Mouse (Mus musculus) MEL (cell line): ENCODE measurements around the gene Fam184a. TPM values are rescaled to one million over a fixed set of nuclear protein-coding genes. Genes with fewer than 3 reads are reported as not detected.

ENCODE experiments used
- DNase-seq: peaks from one replicate; pipeline ENCODE4 v3.0.0; 2011; ENCODE audit warnings: low read depth, low spot score
- H3K27ac ChIP-seq: 2 replicates; pipeline ENCODE4 v1.5.1; 2012; ENCODE audit warnings: low read depth, mild to moderate bottlenecking, control low read depth, low read length, moderate library complexity; ENCODE audit not compliant: control insufficient read depth
- H3K27me3 ChIP-seq, 2 experiments: fragments of 150-350 bp in 1 of 2; sonication (generic) in 1 of 2; 2 replicates each; pipeline ENCODE4 v1.6.1; 2012; ENCODE audit warnings: low read length in 2 of 2, mild to moderate bottlenecking in 2 of 2, improper control_type of control experiment in 1 of 2, moderate library complexity in 1 of 2; ENCODE audit not compliant: insufficient read depth in 2 of 2, control insufficient read depth in 1 of 2
- H3K36me3 ChIP-seq, 2 experiments: 2 replicates each; pipeline ENCODE4 v1.6.1; 2012 to 2014; ENCODE audit warnings: low read length in 2 of 2, improper control_type of control experiment in 1 of 2, inconsistent platforms in 1 of 2, mild to moderate bottlenecking in 1 of 2; ENCODE audit not compliant: insufficient read depth in 2 of 2, control insufficient read depth in 1 of 2
- H3K4me1 ChIP-seq, 2 experiments: fragments of 150-350 bp in 1 of 2; sonication (generic) in 1 of 2; 2 replicates each; pipeline ENCODE4 v1.6.1; 2012; ENCODE audit warnings: low read length in 2 of 2, improper control_type of control experiment in 1 of 2, mild to moderate bottlenecking in 1 of 2; ENCODE audit not compliant: insufficient read depth in 2 of 2, control insufficient read depth in 1 of 2
- H3K4me3 ChIP-seq, 2 experiments: fragments of 150-350 bp in 1 of 2; sonication (generic) in 1 of 2; 2 replicates each; pipeline ENCODE4 v1.5.1; 2012; ENCODE audit warnings: low read depth in 2 of 2, low read length in 2 of 2, mild to moderate bottlenecking in 2 of 2, moderate library complexity in 2 of 2, control low read depth in 1 of 2, improper control_type of control experiment in 1 of 2; ENCODE audit not compliant: control insufficient read depth in 1 of 2, insufficient read depth in 1 of 2
- H3K79me2 ChIP-seq: 2 replicates; pipeline ENCODE4 v1.6.1; 2012; ENCODE audit warnings: mild to moderate bottlenecking, low read length, moderate library complexity; ENCODE audit not compliant: control insufficient read depth, poor library complexity, insufficient read depth
- H3K9ac ChIP-seq: 2 replicates; pipeline ENCODE4 v1.6.1; 2012; ENCODE audit warnings: low read depth, mild to moderate bottlenecking, control low read depth, low read length, moderate library complexity; ENCODE audit not compliant: control insufficient read depth, poor library complexity, severe bottlenecking
- H3K9me3 ChIP-seq: fragments of 150-350 bp; sonication (generic); replicated peaks from 2 replicates; pipeline ENCODE4 v1.6.1; 2012; ENCODE audit warnings: mild to moderate bottlenecking, low read length, improper control_type of control experiment, moderate library complexity; ENCODE audit not compliant: insufficient read depth
- BHLHE40 ChIP-seq: IDR thresholded peaks from 2 replicates; pipeline ENCODE4 v1.6.1; 2012; ENCODE audit warnings: low read depth, mild to moderate bottlenecking, inconsistent platforms, low read length, improper control_type of control experiment, borderline replicate concordance
- CHD1 ChIP-seq: IDR thresholded peaks from 2 replicates; pipeline ENCODE4 v1.6.1; 2012; ENCODE audit warnings: low read depth, mild to moderate bottlenecking, inconsistent platforms, low read length, improper control_type of control experiment
- CHD2 ChIP-seq: IDR thresholded peaks from 2 replicates; pipeline ENCODE4 v1.6.1; 2011; ENCODE audit warnings: low read length, improper control_type of control experiment
- CTCF ChIP-seq, 3 experiments: IDR thresholded peaks in 2 of 3; conservative IDR thresholded peaks in 1 of 3; 2 replicates each; pipeline ENCODE4 v1.5.1; 2011 to 2012; ENCODE audit warnings: low read length in 3 of 3, low read depth in 2 of 3, mild to moderate bottlenecking in 2 of 3, improper control_type of control experiment in 1 of 3, inconsistent platforms in 1 of 3, mixed read lengths in 1 of 3, moderate library complexity in 1 of 3; ENCODE audit not compliant: control insufficient read depth in 1 of 3, insufficient read depth in 1 of 3, poor library complexity in 1 of 3, severe bottlenecking in 1 of 3
- EP300 ChIP-seq, 2 experiments: IDR thresholded peaks; 2 replicates each; pipeline ENCODE4 v1.6.1; 2011; ENCODE audit warnings: improper control_type of control experiment in 2 of 2, low read length in 2 of 2, low read depth in 1 of 2, mild to moderate bottlenecking in 1 of 2
- ETS1 ChIP-seq: IDR thresholded peaks from 2 replicates; pipeline ENCODE4 v1.6.1; 2012; ENCODE audit warnings: low read depth, mild to moderate bottlenecking, inconsistent platforms, low read length, improper control_type of control experiment, moderate library complexity
- GABPA ChIP-seq: IDR thresholded peaks from 2 replicates; pipeline ENCODE4 v1.6.1; 2012; ENCODE audit warnings: low read depth, mild to moderate bottlenecking, inconsistent platforms, low read length, improper control_type of control experiment, moderate library complexity
- GATA1 ChIP-seq: IDR thresholded peaks from 2 replicates; pipeline ENCODE4 v1.6.1; 2011; ENCODE audit warnings: low read depth, low read length, improper control_type of control experiment
- HCFC1 ChIP-seq: IDR thresholded peaks from 2 replicates; pipeline ENCODE4 v1.6.1; 2012; ENCODE audit warnings: low read depth, mild to moderate bottlenecking, inconsistent platforms, low read length, improper control_type of control experiment, moderate library complexity
- KAT2A ChIP-seq: conservative IDR thresholded peaks from 2 replicates; pipeline ENCODE4 v1.6.1; 2012; ENCODE audit warnings: low read depth, low read length, improper control_type of control experiment, inconsistent platforms
- MAZ ChIP-seq: IDR thresholded peaks from 2 replicates; pipeline ENCODE4 v1.6.1; 2012; ENCODE audit warnings: low read depth, mild to moderate bottlenecking, inconsistent platforms, low read length, improper control_type of control experiment
- MYB ChIP-seq: IDR thresholded peaks from 2 replicates; pipeline ENCODE4 v1.6.1; 2011; ENCODE audit warnings: mild to moderate bottlenecking, low read depth, low read length, improper control_type of control experiment
- MYC ChIP-seq: IDR thresholded peaks from 2 replicates; pipeline ENCODE4 v1.6.1; 2011; ENCODE audit warnings: low read depth, mild to moderate bottlenecking, low read length, improper control_type of control experiment, moderate library complexity
- POLR2AphosphoS2 ChIP-seq: IDR thresholded peaks from 2 replicates; pipeline ENCODE4 v1.6.1; 2011; ENCODE audit warnings: low read length, improper control_type of control experiment
- RAD21 ChIP-seq: IDR thresholded peaks from 2 replicates; pipeline ENCODE4 v1.6.1; 2011; ENCODE audit warnings: mild to moderate bottlenecking, low read depth, low read length, improper control_type of control experiment
- SMC3 ChIP-seq: IDR thresholded peaks from 2 replicates; pipeline ENCODE4 v1.6.1; 2011; ENCODE audit warnings: low read depth, low read length, improper control_type of control experiment
- TBP ChIP-seq: IDR thresholded peaks from 2 replicates; pipeline ENCODE4 v1.8.0; 2011; ENCODE audit warnings: low read depth, low read length, improper control_type of control experiment
- USF2 ChIP-seq, 2 experiments: IDR thresholded peaks; 2 replicates each; pipeline ENCODE4 v1.6.1; 2011 to 2012; ENCODE audit warnings: improper control_type of control experiment in 2 of 2, low read length in 2 of 2, borderline replicate concordance in 1 of 2, inconsistent platforms in 1 of 2, low read depth in 1 of 2, mild to moderate bottlenecking in 1 of 2; ENCODE audit not compliant: insufficient read depth in 1 of 2
- ZC3H11A ChIP-seq: IDR thresholded peaks from 2 replicates; pipeline ENCODE4 v1.6.1; 2012; ENCODE audit warnings: low read depth, mild to moderate bottlenecking, inconsistent platforms, low read length, improper control_type of control experiment
- ZMIZ1 ChIP-seq: IDR thresholded peaks from 2 replicates; pipeline ENCODE4 v1.6.1; 2012; ENCODE audit warnings: low read depth, mild to moderate bottlenecking, inconsistent platforms, low read length, improper control_type of control experiment, moderate library complexity
- polyA plus RNA-seq, 2 experiments: library from polyadenylated mRNA; stranded (reverse) in 1 of 2; unstranded in 1 of 2; fragments of >175 nt in 1 of 2; fragments of >200 nt in 1 of 2; gene quantifications; 2 replicates each; pipeline versions ENCODE4 v1.2.1 to v1.2.4; 2012; ENCODE audit warnings: low replicate concordance in 2 of 2, low read depth in 1 of 2; ENCODE audit not compliant: insufficient read length in 2 of 2, insufficient read depth in 1 of 2, missing spikeins in 1 of 2
- total RNA-seq: library from RNA; depleted of rRNA; stranded (reverse); fragments of 300-350 nt; gene quantifications from 2 replicates; pipeline ENCODE4 v1.2.3, GENCODE M21; 2012

Fam184a gene
- total and polyA plus RNA-seq, 3 experiments, result not detected

GRCm38 (mm10) chr10:53635246-53635971 is 115.5 kb downstream of the Fam184a start:
- Histone ChIP-seq H3K27me3 (peaks cover 14% of the 10 kb centered on the region in 2 experiments), H3K4me3 (no peak overlapping the region), H3K9ac (no peak overlapping the region), H3K4me1 (peaks cover 0 to 6% of the 10 kb centered on the region in 2 experiments; a peak in 2 of 4 replicates), H3K27ac (no peak overlapping the region), H3K9me3 (no peaks in the 10 kb centered on the region), H3K36me3 (peaks cover 0 to 5% of the 10 kb centered on the region in 2 experiments; a peak in 2 of 4 replicates), H3K79me2 (no peaks in the 10 kb centered on the region)
- DNase-seq, result no peak
- no peak for TF ChIP-seq GATA1
- no peak for TF ChIP-seq GABPA
- no peak for TF ChIP-seq ZC3H11A
- TF ChIP-seq TBP, result no peak
- no peak for TF ChIP-seq CHD1
- TF ChIP-seq USF2 (IDR thresholded peaks at IDR 0.05; ENCODE audit: borderline replicate concordance in 1 of 2, insufficient read depth in 1 of 2, low read depth in 1 of 2, low read length in 2 of 2), result no peak
- TF ChIP-seq BHLHE40, result no peak

DNA sequence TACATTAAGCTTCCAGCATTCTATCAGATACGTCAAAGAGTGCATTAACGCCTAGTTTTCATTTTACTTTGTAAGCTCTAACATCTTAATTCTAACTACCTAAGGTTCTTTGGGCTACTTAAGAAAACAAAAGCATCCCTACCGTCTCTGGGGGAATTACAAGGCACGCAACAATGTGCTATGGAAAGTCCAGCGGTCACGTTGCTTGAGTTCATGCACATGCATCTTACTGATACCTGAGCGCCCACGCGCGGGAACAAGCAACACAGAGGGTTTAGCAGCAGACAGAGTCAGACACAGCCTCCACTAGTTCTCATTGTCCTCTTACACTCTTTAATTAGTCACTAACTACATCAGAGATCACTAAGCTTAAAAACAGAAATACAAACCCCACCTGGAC is 116.8 kb downstream of the Fam184a start:
- Histone ChIP-seq H3K9me3 (no peaks in the 10 kb centered on the region), H3K4me3 (no peak overlapping the region), H3K36me3 (peaks cover 0 to 7% of the 10 kb centered on the region in 2 experiments; a peak in 2 of 4 replicates), H3K9ac (no peak overlapping the region), H3K4me1 (peaks cover 0 to 7% of the 10 kb centered on the region in 2 experiments; a peak in 2 of 4 replicates), H3K27me3 (peaks cover 12 to 14% of the 10 kb centered on the region in 2 experiments), H3K79me2 (peaks cover 3% of the 10 kb centered on the region; the same call in 1 of the 2 replicates), H3K27ac (no peak overlapping the region)
- no peak for DNase-seq
- TF ChIP-seq CHD2 (no peak), GABPA (no peak), TBP (no peak), EP300 (IDR thresholded peaks at IDR 0.05; ENCODE audit: low read depth in 1 of 2, low read length in 2 of 2) (no peak), MAZ (no peak), CTCF (IDR thresholded peaks at IDR 0.05 in 2 of 3, conservative IDR thresholded peaks at IDR 0.05 in 1 of 3; ENCODE audit: control insufficient read depth in 1 of 3, insufficient read depth in 1 of 3, low read depth in 2 of 3, low read length in 3 of 3, poor library complexity in 1 of 3, severe bottlenecking in 1 of 3) (no peak), ETS1 (no peak), MYB (no peak), MYC (no peak), ZMIZ1 (no peak), USF2 (IDR thresholded peaks at IDR 0.05; ENCODE audit: borderline replicate concordance in 1 of 2, insufficient read depth in 1 of 2, low read depth in 1 of 2, low read length in 2 of 2) (no peak), HCFC1 (no peak), KAT2A (no peak), SMC3 (no peak), POLR2AphosphoS2 (no peak), RAD21 (no peak)
